Mouse (Mus musculus) lung, postnatal 0 days (tissue): ENCODE measurements at regions not wholly inside any gene's neighbourhood (a gene's known extent, or its start where the extent isn't known, plus 50 kb on each side); places are given as distances from the start of the nearest gene placed in this dataset.

Experiments
- CTCF ChIP-seq: IDR thresholded peaks from 2 replicates; pipeline ENCODE4 v1.5.1; 2016; ENCODE audit warnings: antibody characterized with exemption, mild to moderate bottlenecking
- EP300 ChIP-seq: IDR thresholded peaks from 2 replicates; pipeline ENCODE4 v1.6.1; 2016; ENCODE audit warnings: antibody characterized with exemption, mild to moderate bottlenecking, control low read depth

GRCm38 (mm10) chr9:41498326-41498725 lies 336.8 kb upstream of the Ubash3b start:
- no peak for TF ChIP-seq CTCF
- no peak for TF ChIP-seq EP300
